Mouse (Mus musculus): Measurements from ENCODE around the gene Tvp23a. TPM values are rescaled to one million over a fixed set of nuclear protein-coding genes. Genes with fewer than 3 reads are reported as not detected.

The Tvp23a gene
- total and polyA plus RNA-seq, 2 experiments from 2014 or later = 1.0 to 1.8 TPM

- no peaks in the 10 kb centered on the region for H3K4me1 ChIP-seq (ENCODE audit: control insufficient read depth, insufficient read depth)
- H3K4me3 ChIP-seq (ENCODE audit: low read depth, low read length) = no peak overlapping the region
- DNase-seq (ENCODE audit: low spot score) = no peak
- no peaks in the 10 kb centered on the region for H3K9me3 ChIP-seq (replicated peaks; ENCODE audit: control insufficient read depth, low read length)
- TF ChIP-seq EP300 (IDR thresholded peaks at IDR 0.05; ENCODE audit: low read depth) = no peak
- TF ChIP-seq CTCF (IDR thresholded peaks at IDR 0.05; ENCODE audit: low read depth) = no peak
- H3K27ac ChIP-seq (ENCODE audit: low read depth) = no peak overlapping the region
- no peaks in the 10 kb centered on the region for H3K36me3 ChIP-seq (replicated peaks; ENCODE audit: control insufficient read depth, insufficient read depth, low read length)
- no peak for ATAC-seq (ENCODE audit: insufficient read depth, low read depth)
- H3K4me2 ChIP-seq (ENCODE audit: low read depth, low read length) = no peak overlapping the region
- H3K9ac ChIP-seq (replicated peaks; ENCODE audit: low read depth, low read length) = no peak overlapping the region
- H3K27me3 ChIP-seq (ENCODE audit: control insufficient read depth, insufficient read depth, low read length) = no peaks in the 10 kb centered on the region
- WGBS = 77% methylated on average over 5 of the region's 5 CpGs
Measured at GRCm38 (mm10) chr16:10433344-10433743, 13.8 kb downstream of the Tvp23a start.

DNA sequence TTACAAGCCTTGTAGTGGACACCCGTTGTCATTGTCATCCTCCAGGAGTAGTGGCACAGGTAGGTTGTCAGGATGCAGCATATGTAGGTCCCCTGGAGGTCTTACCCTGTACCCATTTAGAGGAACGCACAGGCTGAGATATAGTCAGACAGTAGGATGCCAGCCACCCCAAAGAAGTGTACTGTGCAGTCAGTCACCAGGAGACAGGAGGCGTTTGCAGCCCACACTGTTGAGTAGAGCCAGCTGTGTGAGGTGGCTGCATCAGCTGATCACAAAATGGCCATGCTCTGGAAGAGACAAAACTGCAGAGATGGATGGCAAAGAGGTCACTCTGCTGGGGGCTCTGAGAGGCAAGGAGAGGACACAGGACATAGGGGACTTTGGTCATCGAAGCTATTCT is 14.8 kb downstream of the Tvp23a start:
- H3K4me2 ChIP-seq (ENCODE audit: low read depth, low read length) = no peak overlapping the region
- H3K4me3 ChIP-seq (ENCODE audit: low read depth, low read length) = no peak overlapping the region
- TF ChIP-seq CTCF (IDR thresholded peaks at IDR 0.05; ENCODE audit: low read depth) = no peak
- no peak for TF ChIP-seq EP300 (IDR thresholded peaks at IDR 0.05; ENCODE audit: low read depth)
- no peak for DNase-seq (ENCODE audit: low spot score)
- no peak overlapping the region for H3K9ac ChIP-seq (replicated peaks; ENCODE audit: low read depth, low read length)
- no peaks in the 10 kb centered on the region for H3K36me3 ChIP-seq (replicated peaks; ENCODE audit: control insufficient read depth, insufficient read depth, low read length)
- H3K27ac ChIP-seq (ENCODE audit: low read depth) = no peak overlapping the region
- H3K27me3 ChIP-seq (ENCODE audit: control insufficient read depth, insufficient read depth, low read length) = no peaks in the 10 kb centered on the region
- no peak for ATAC-seq (ENCODE audit: insufficient read depth, low read depth)
- no peaks in the 10 kb centered on the region for H3K4me1 ChIP-seq (ENCODE audit: control insufficient read depth, insufficient read depth)
- WGBS = 73% methylated on average over 4 of the region's 4 CpGs
- H3K9me3 ChIP-seq (replicated peaks; ENCODE audit: control insufficient read depth, low read length) = no peaks in the 10 kb centered on the region

DNA sequence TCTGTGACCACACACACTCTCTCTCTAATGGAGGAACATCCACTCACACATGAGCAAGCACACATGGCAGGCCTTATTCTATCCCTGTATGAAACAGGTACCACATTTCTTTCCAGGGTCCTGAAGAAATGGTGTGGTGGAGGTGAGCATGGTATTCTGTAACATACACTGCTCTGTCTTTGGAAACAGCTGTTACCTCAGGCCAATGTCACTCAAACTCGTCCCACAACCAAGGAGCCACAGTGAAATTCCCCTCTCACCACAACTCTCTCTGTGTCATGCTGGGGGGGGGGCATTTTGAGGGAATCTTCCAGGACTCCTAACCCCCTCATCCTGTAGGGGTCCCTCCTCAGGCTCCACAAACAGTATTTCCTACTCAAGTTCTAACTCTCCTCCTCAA is 15.3 kb downstream of the Tvp23a start:
- TF ChIP-seq EP300 (IDR thresholded peaks at IDR 0.05; ENCODE audit: low read depth) (no peak), CTCF (IDR thresholded peaks at IDR 0.05; ENCODE audit: low read depth) (no peak)
- H3K4me3 ChIP-seq (ENCODE audit: low read depth, low read length) = no peak overlapping the region
- no peak for DNase-seq (ENCODE audit: low spot score)
- no peaks in the 10 kb centered on the region for H3K9me3 ChIP-seq (replicated peaks; ENCODE audit: control insufficient read depth, low read length)
- H3K9ac ChIP-seq (replicated peaks; ENCODE audit: low read depth, low read length) = no peak overlapping the region
- H3K27ac ChIP-seq (ENCODE audit: low read depth) = no peak overlapping the region
- 73% methylated on average over 1 of the region's 1 CpGs for whole genome bisulfite sequencing
- H3K4me1 ChIP-seq (ENCODE audit: control insufficient read depth, insufficient read depth) = no peaks in the 10 kb centered on the region
- no peaks in the 10 kb centered on the region for H3K27me3 ChIP-seq (ENCODE audit: control insufficient read depth, insufficient read depth, low read length)
- H3K4me2 ChIP-seq (ENCODE audit: low read depth, low read length) = no peak overlapping the region
- no peak for ATAC-seq (ENCODE audit: insufficient read depth, low read depth)
- H3K36me3 ChIP-seq (replicated peaks; ENCODE audit: control insufficient read depth, insufficient read depth, low read length) = 0 out of 2 replicates have a peak, but pooled peaks cover under 1% of the 10 kb centered on the region

GRCm38 (mm10) chr16:10420447-10421054 is 26.6 kb downstream of the Tvp23a start:
- H3K4me3 ChIP-seq (ENCODE audit: low read depth, low read length) = no peak overlapping the region
- 89% methylated on average over 9 of the region's 9 CpGs for WGBS
- no peaks in the 10 kb centered on the region for H3K27me3 ChIP-seq (ENCODE audit: control insufficient read depth, insufficient read depth, low read length)
- no peaks in the 10 kb centered on the region for H3K9me3 ChIP-seq (replicated peaks; ENCODE audit: control insufficient read depth, low read length)
- H3K4me2 ChIP-seq (ENCODE audit: low read depth, low read length) = no peak overlapping the region
- DNase-seq (ENCODE audit: low spot score) (no peak), ATAC-seq (ENCODE audit: insufficient read depth, low read depth) (no peak)
- peaks cover 73% of the 10 kb centered on the region for H3K36me3 ChIP-seq (replicated peaks; ENCODE audit: control insufficient read depth, insufficient read depth, low read length)
- TF ChIP-seq CTCF (IDR thresholded peaks at IDR 0.05; ENCODE audit: low read depth) (no peak), EP300 (IDR thresholded peaks at IDR 0.05; ENCODE audit: low read depth) (no peak)
- no peak overlapping the region for H3K9ac ChIP-seq (replicated peaks; ENCODE audit: low read depth, low read length)
- no peak overlapping the region for H3K27ac ChIP-seq (ENCODE audit: low read depth)
- H3K4me1 ChIP-seq (ENCODE audit: control insufficient read depth, insufficient read depth) = no peaks in the 10 kb centered on the region

GRCm38 (mm10) chr16:10417723-10418259 is 29.4 kb downstream of the Tvp23a start:
- H3K9me3 ChIP-seq (replicated peaks; ENCODE audit: control insufficient read depth, low read length) = no peaks in the 10 kb centered on the region
- H3K27ac ChIP-seq (ENCODE audit: low read depth) = no peak overlapping the region
- no peak overlapping the region for H3K4me3 ChIP-seq (ENCODE audit: low read depth, low read length)
- no peak overlapping the region for H3K9ac ChIP-seq (replicated peaks; ENCODE audit: low read depth, low read length)
- ATAC-seq (ENCODE audit: insufficient read depth, low read depth) (no peak), DNase-seq (ENCODE audit: low spot score) (no peak)
- no peaks in the 10 kb centered on the region for H3K27me3 ChIP-seq (ENCODE audit: control insufficient read depth, insufficient read depth, low read length)
- TF ChIP-seq CTCF (IDR thresholded peaks at IDR 0.05; ENCODE audit: low read depth) (no peak), EP300 (IDR thresholded peaks at IDR 0.05; ENCODE audit: low read depth) (no peak)
- H3K4me1 ChIP-seq (ENCODE audit: control insufficient read depth, insufficient read depth) = no peaks in the 10 kb centered on the region
- peaks cover 67% of the 10 kb centered on the region for H3K36me3 ChIP-seq (replicated peaks; ENCODE audit: control insufficient read depth, insufficient read depth, low read length)
- 88% methylated on average over 9 of the region's 9 CpGs for WGBS
- H3K4me2 ChIP-seq (ENCODE audit: low read depth, low read length) = no peak overlapping the region

DNA sequence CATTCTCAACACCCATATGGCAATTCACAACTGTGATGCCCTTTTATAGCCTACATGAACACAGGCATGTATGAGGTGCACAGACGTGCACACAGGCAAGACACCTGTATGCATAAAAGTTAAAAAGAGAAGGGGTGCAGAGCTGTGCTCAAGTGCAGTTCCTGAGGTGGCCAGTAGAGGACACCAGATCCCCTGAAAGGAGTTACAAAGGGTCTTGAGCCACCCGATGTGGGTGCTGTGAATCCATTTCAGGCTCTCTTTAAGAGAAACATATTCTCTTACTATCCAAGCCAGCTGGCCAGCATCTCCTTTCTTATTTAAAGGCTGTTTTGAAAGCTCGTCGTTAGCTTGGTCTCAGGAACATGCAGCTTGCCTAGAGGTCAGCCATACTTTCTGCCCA is 30.3 kb downstream of the Tvp23a start:
- Histone ChIP-seq H3K27ac (ENCODE audit: low read depth) (no peak overlapping the region), H3K4me2 (ENCODE audit: low read depth, low read length) (no peak overlapping the region), H3K27me3 (ENCODE audit: control insufficient read depth, insufficient read depth, low read length) (no peaks in the 10 kb centered on the region), H3K36me3 (replicated peaks; ENCODE audit: control insufficient read depth, insufficient read depth, low read length) (peaks cover 58% of the 10 kb centered on the region), H3K4me1 (ENCODE audit: control insufficient read depth, insufficient read depth) (no peaks in the 10 kb centered on the region), H3K4me3 (ENCODE audit: low read depth, low read length) (no peak overlapping the region), H3K9ac (replicated peaks; ENCODE audit: low read depth, low read length) (no peak overlapping the region), H3K9me3 (replicated peaks; ENCODE audit: control insufficient read depth, low read length) (no peaks in the 10 kb centered on the region)
- TF ChIP-seq EP300 (IDR thresholded peaks at IDR 0.05; ENCODE audit: low read depth) = no peak
- TF ChIP-seq CTCF (IDR thresholded peaks at IDR 0.05; ENCODE audit: low read depth) = peak; percentile 22; the same call in 1 of the 2 replicates
- WGBS = 92% methylated on average over 4 of the region's 4 CpGs
- ATAC-seq (ENCODE audit: insufficient read depth, low read depth) (no peak), DNase-seq (ENCODE audit: low spot score) (no peak)
